Mouse (Mus musculus): ENCODE results near the gene Scly. TPM values are rescaled to one million over a fixed set of nuclear protein-coding genes. Genes with fewer than 3 reads are reported as not detected.

Scly gene
- polyA plus RNA-seq, 1 experiment = 26.7 TPM

GRCm38 (mm10) chr1:91259794-91260193 is 38.3 kb upstream of the Scly start:
- TF ChIP-seq POLR2A (IDR thresholded peaks at IDR 0.05; ENCODE audit: borderline replicate concordance, control insufficient read depth, low read depth, low read length) (no peak), CTCF (IDR thresholded peaks at IDR 0.05; ENCODE audit: control insufficient read depth, insufficient read depth, low read length) (no peak)
- H3K27ac ChIP-seq (ENCODE audit: control insufficient read depth, insufficient read depth, low read depth, low read length, poor library complexity) = no peak overlapping the region
- 74% methylated on average over 5 of the region's 5 CpGs for WGBS
- no peak overlapping the region for H3K4me3 ChIP-seq (replicated peaks; ENCODE audit: control insufficient read depth, low read depth, low read length)
- H3K4me1 ChIP-seq (ENCODE audit: control insufficient read depth, insufficient read depth, low read length) = peaks cover 2% of the 10 kb centered on the region; the same call in 1 of the 2 replicates

GRCm38 (mm10) chr1:91262508-91262907 is 35.6 kb upstream of the Scly start:
- 93% methylated on average over 7 of the region's 7 CpGs for whole genome bisulfite sequencing
- H3K27ac ChIP-seq (ENCODE audit: control insufficient read depth, insufficient read depth, low read depth, low read length, poor library complexity) = no peak overlapping the region
- no peaks in the 10 kb centered on the region; the same call in 1 of the 2 replicates for H3K4me1 ChIP-seq (ENCODE audit: control insufficient read depth, insufficient read depth, low read length)
- H3K4me3 ChIP-seq (replicated peaks; ENCODE audit: control insufficient read depth, low read depth, low read length) = no peak overlapping the region
- TF ChIP-seq CTCF (IDR thresholded peaks at IDR 0.05; ENCODE audit: control insufficient read depth, insufficient read depth, low read length) (no peak), POLR2A (IDR thresholded peaks at IDR 0.05; ENCODE audit: borderline replicate concordance, control insufficient read depth, low read depth, low read length) (no peak)

- WGBS = 81% methylated on average over 2 of the region's 2 CpGs
- Histone ChIP-seq H3K4me1 (ENCODE audit: control insufficient read depth, insufficient read depth, low read length) (no peaks in the 10 kb centered on the region; the same call in 1 of the 2 replicates), H3K27ac (ENCODE audit: control insufficient read depth, insufficient read depth, low read depth, low read length, poor library complexity) (no peak overlapping the region), H3K4me3 (replicated peaks; ENCODE audit: control insufficient read depth, low read depth, low read length) (no peak overlapping the region)
- TF ChIP-seq CTCF (IDR thresholded peaks at IDR 0.05; ENCODE audit: control insufficient read depth, insufficient read depth, low read length) (no peak), POLR2A (IDR thresholded peaks at IDR 0.05; ENCODE audit: borderline replicate concordance, control insufficient read depth, low read depth, low read length) (no peak)
Measured at GRCm38 (mm10) chr1:91272260-91272659, 25.9 kb upstream of the Scly start.

GRCm38 (mm10) chr1:91276581-91276980 is 21.6 kb upstream of the Scly start:
- Histone ChIP-seq H3K27ac (ENCODE audit: control insufficient read depth, insufficient read depth, low read depth, low read length, poor library complexity) (no peak overlapping the region), H3K4me1 (ENCODE audit: control insufficient read depth, insufficient read depth, low read length) (no peaks in the 10 kb centered on the region), H3K4me3 (replicated peaks; ENCODE audit: control insufficient read depth, low read depth, low read length) (no peak overlapping the region)
- TF ChIP-seq POLR2A (IDR thresholded peaks at IDR 0.05; ENCODE audit: borderline replicate concordance, control insufficient read depth, low read depth, low read length) (no peak), CTCF (IDR thresholded peaks at IDR 0.05; ENCODE audit: control insufficient read depth, insufficient read depth, low read length) (no peak)
- WGBS = 95% methylated on average over 4 of the region's 4 CpGs

GRCm38 (mm10) chr1:91277480-91277879 is 20.7 kb upstream of the Scly start:
- WGBS = 66% methylated on average over 2 of the region's 2 CpGs
- Histone ChIP-seq H3K4me1 (ENCODE audit: control insufficient read depth, insufficient read depth, low read length) (no peaks in the 10 kb centered on the region), H3K27ac (ENCODE audit: control insufficient read depth, insufficient read depth, low read depth, low read length, poor library complexity) (no peak overlapping the region), H3K4me3 (replicated peaks; ENCODE audit: control insufficient read depth, low read depth, low read length) (no peak overlapping the region)
- TF ChIP-seq POLR2A (IDR thresholded peaks at IDR 0.05; ENCODE audit: borderline replicate concordance, control insufficient read depth, low read depth, low read length) (no peak), CTCF (IDR thresholded peaks at IDR 0.05; ENCODE audit: control insufficient read depth, insufficient read depth, low read length) (no peak)

- Histone ChIP-seq H3K4me1 (ENCODE audit: control insufficient read depth, insufficient read depth, low read length) (peaks cover 2% of the 10 kb centered on the region; the same call in 1 of the 2 replicates), H3K4me3 (replicated peaks; ENCODE audit: control insufficient read depth, low read depth, low read length) (no peak overlapping the region), H3K27ac (ENCODE audit: control insufficient read depth, insufficient read depth, low read depth, low read length, poor library complexity) (no peak overlapping the region)
- WGBS = 79% methylated on average over 3 of the region's 3 CpGs
- no peak for TF ChIP-seq CTCF (IDR thresholded peaks at IDR 0.05; ENCODE audit: control insufficient read depth, insufficient read depth, low read length)
- TF ChIP-seq POLR2A (IDR thresholded peaks at IDR 0.05; ENCODE audit: borderline replicate concordance, control insufficient read depth, low read depth, low read length) = no peak
Measured at GRCm38 (mm10) chr1:91278410-91279119, 19.6 kb upstream of the Scly start.

GRCm38 (mm10) chr1:91279126-91279525 is 19.0 kb upstream of the Scly start:
- Histone ChIP-seq H3K4me1 (ENCODE audit: control insufficient read depth, insufficient read depth, low read length) (peaks cover 2% of the 10 kb centered on the region; the same call in 1 of the 2 replicates), H3K27ac (ENCODE audit: control insufficient read depth, insufficient read depth, low read depth, low read length, poor library complexity) (no peak overlapping the region), H3K4me3 (replicated peaks; ENCODE audit: control insufficient read depth, low read depth, low read length) (no peak overlapping the region)
- 38% methylated on average over 1 of the region's 1 CpGs for WGBS
- TF ChIP-seq POLR2A (IDR thresholded peaks at IDR 0.05; ENCODE audit: borderline replicate concordance, control insufficient read depth, low read depth, low read length) = no peak
- TF ChIP-seq CTCF (IDR thresholded peaks at IDR 0.05; ENCODE audit: control insufficient read depth, insufficient read depth, low read length) = no peak

- WGBS = 62% methylated on average over 1 of the region's 1 CpGs
- H3K27ac ChIP-seq (ENCODE audit: control insufficient read depth, insufficient read depth, low read depth, low read length, poor library complexity) = no peak overlapping the region
- no peak overlapping the region for H3K4me3 ChIP-seq (replicated peaks; ENCODE audit: control insufficient read depth, low read depth, low read length)
- H3K4me1 ChIP-seq (ENCODE audit: control insufficient read depth, insufficient read depth, low read length) = peaks cover 2% of the 10 kb centered on the region; the same call in 1 of the 2 replicates
- TF ChIP-seq POLR2A (IDR thresholded peaks at IDR 0.05; ENCODE audit: borderline replicate concordance, control insufficient read depth, low read depth, low read length) = no peak
- TF ChIP-seq CTCF (IDR thresholded peaks at IDR 0.05; ENCODE audit: control insufficient read depth, insufficient read depth, low read length) = no peak
Measured at GRCm38 (mm10) chr1:91282582-91282981, 15.6 kb upstream of the Scly start.

All from bone marrow, adult 2 months (tissue).